Mouse (Mus musculus) hindbrain, embryonic 13.5 days (tissue): ENCODE measurements around the gene Slc1a1. TPM values are rescaled to one million over a fixed set of nuclear protein-coding genes. Genes with fewer than 3 reads are reported as not detected.

Experiments
- ATAC-seq: fragments of 200-750 bp; cut with Nextera tagmentation; 2 replicates; pipeline ENCODE4 v1.8.0; 2017; ENCODE audit warnings: moderate TSS enrichment; ENCODE audit not compliant: low FRiP score
- H3K27ac ChIP-seq: fragments of 300-500 bp; sonication (generic); 2 replicates; pipeline ENCODE4 v1.5.1; 2015; ENCODE audit warnings: inconsistent platforms, mild to moderate bottlenecking, moderate library complexity
- H3K27me3 ChIP-seq: fragments of 300-500 bp; sonication (generic); 2 replicates; pipeline ENCODE4 v1.6.1; 2015; ENCODE audit warnings: mild to moderate bottlenecking, inconsistent platforms
- H3K36me3 ChIP-seq: fragments of 300-500 bp; sonication (generic); 2 replicates; pipeline ENCODE4 v1.6.1; 2015; ENCODE audit warnings: mild to moderate bottlenecking, inconsistent platforms
- H3K4me1 ChIP-seq: fragments of 300-500 bp; sonication (generic); replicated peaks from 2 replicates; pipeline ENCODE4 v1.6.1; 2015; ENCODE audit warnings: inconsistent platforms
- H3K4me2 ChIP-seq: fragments of 300-500 bp; sonication (generic); 2 replicates; pipeline ENCODE4 v1.6.1; 2015; ENCODE audit warnings: inconsistent platforms, mild to moderate bottlenecking, moderate library complexity
- H3K4me3 ChIP-seq: fragments of 300-500 bp; sonication (generic); 2 replicates; pipeline ENCODE4 v1.5.1; 2015; ENCODE audit warnings: mild to moderate bottlenecking, inconsistent platforms
- H3K9ac ChIP-seq: fragments of 300-500 bp; sonication (generic); 2 replicates; pipeline ENCODE4 v1.6.1; 2015; ENCODE audit warnings: mild to moderate bottlenecking, inconsistent platforms
- H3K9me3 ChIP-seq: fragments of 300-500 bp; sonication (generic); 2 replicates; pipeline ENCODE4 v1.6.1; 2016; ENCODE audit warnings: inconsistent platforms
- WGBS: fragments of 180-500 bp; shearing (Covaris S2); methylation state at CpG from one replicate; pipeline ENCODE4 v1.1.7; 2015; 5-methylcytosine and 5-hydroxymethylcytosine counted together
- polyA plus RNA-seq: library from polyadenylated mRNA; unstranded; fragments of >200 nt; fragmentation: Nextera tagmentation; extraction: Ambion mirVana; gene quantifications from 2 replicates; pipeline ENCODE4 v1.2.1, GENCODE M21; 2015

The Slc1a1 gene
- polyA plus RNA-seq, 1 experiment from 2014 or later, result 23.0 TPM

GRCm38 (mm10) chr19:28831324-28831723, 3.5 kb upstream of the Slc1a1 start:
- Histone ChIP-seq H3K4me2 (no peak overlapping the region), H3K4me1 (peaks cover 19% of the 10 kb centered on the region), H3K9me3 (0 out of 2 replicates have a peak, but pooled peaks cover 8% of the 10 kb centered on the region), H3K4me3 (no peak overlapping the region), H3K27me3 (peaks cover 17% of the 10 kb centered on the region), H3K36me3 (no peaks in the 10 kb centered on the region), H3K27ac (no peak overlapping the region), H3K9ac (no peak overlapping the region)
- ATAC-seq, result no peak

DNA sequence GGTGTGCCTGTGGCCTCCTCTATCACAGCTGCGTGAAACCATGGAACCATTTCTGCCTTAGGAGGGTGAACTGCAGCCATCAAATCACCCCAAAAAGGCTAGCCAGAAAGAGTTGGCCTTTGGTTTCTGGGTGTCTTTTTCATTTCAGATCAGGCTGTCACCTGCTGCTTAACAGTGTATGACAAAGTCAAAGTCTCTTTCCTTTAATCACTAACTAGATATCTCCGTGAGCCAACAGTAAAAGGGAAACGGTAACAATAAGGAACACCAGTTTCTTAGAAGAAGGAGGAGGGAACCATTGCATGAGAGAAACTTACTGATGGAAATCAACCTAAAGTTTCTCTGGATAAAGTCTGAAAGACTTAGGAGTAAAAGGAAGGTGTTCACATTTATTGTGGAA, 2.2 kb upstream of the Slc1a1 start:
- Histone ChIP-seq H3K27ac (no peak overlapping the region), H3K4me1 (peaks cover 25% of the 10 kb centered on the region), H3K4me2 (no peak overlapping the region), H3K4me3 (no peak overlapping the region), H3K27me3 (peaks cover 25% of the 10 kb centered on the region), H3K9ac (no peak overlapping the region), H3K9me3 (0 out of 2 replicates have a peak, but pooled peaks cover 8% of the 10 kb centered on the region), H3K36me3 (no peaks in the 10 kb centered on the region)
- WGBS, result 93% methylated on average over 3 of the region's 3 CpGs
- no peak for ATAC-seq

GRCm38 (mm10) chr19:28834388-28834787, 461 bp upstream of the Slc1a1 start:
- Histone ChIP-seq H3K4me2 (peak overlapping the region; percentile 82), H3K27ac (peak overlapping the region; percentile 83), H3K27me3 (peaks cover 25% of the 10 kb centered on the region), H3K36me3 (no peaks in the 10 kb centered on the region), H3K4me1 (peaks cover 19% of the 10 kb centered on the region), H3K4me3 (peak overlapping the region; percentile 66), H3K9ac (peak overlapping the region; percentile 79), H3K9me3 (0 out of 2 replicates have a peak, but pooled peaks cover 8% of the 10 kb centered on the region)
- WGBS, result 9% methylated on average over 10 of the region's 10 CpGs
- ATAC-seq, result peak; percentile 58; the same call in 1 of the 2 replicates

DNA sequence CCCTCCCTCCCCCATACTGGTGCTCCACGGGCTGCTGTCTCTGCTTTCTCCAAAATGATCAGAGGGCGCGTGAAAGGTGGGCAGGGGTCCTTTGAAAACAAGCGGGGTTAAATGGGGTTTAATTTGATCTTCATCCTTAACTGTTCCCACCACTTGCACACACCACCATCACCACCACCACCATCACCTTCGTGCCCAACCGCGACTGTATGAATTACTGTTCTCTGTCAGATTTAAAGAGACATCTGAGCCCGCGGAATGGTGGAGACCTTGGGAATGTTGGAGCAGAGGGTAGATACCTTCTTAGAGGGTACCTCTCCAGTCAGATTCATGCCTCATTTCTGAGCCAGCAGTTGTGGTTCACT, 633 bp downstream of the Slc1a1 start:
- WGBS, result 10% methylated on average over 9 of the region's 9 CpGs
- Histone ChIP-seq H3K9me3 (0 out of 2 replicates have a peak, but pooled peaks cover 8% of the 10 kb centered on the region), H3K27me3 (peaks cover 25% of the 10 kb centered on the region), H3K27ac (peak overlapping the region; percentile 83), H3K36me3 (no peaks in the 10 kb centered on the region), H3K4me2 (peak overlapping the region; percentile 82), H3K4me3 (peak overlapping the region; percentile 66), H3K4me1 (peaks cover 19% of the 10 kb centered on the region), H3K9ac (peak overlapping the region; percentile 79)
- peak; percentile 37 for ATAC-seq

DNA sequence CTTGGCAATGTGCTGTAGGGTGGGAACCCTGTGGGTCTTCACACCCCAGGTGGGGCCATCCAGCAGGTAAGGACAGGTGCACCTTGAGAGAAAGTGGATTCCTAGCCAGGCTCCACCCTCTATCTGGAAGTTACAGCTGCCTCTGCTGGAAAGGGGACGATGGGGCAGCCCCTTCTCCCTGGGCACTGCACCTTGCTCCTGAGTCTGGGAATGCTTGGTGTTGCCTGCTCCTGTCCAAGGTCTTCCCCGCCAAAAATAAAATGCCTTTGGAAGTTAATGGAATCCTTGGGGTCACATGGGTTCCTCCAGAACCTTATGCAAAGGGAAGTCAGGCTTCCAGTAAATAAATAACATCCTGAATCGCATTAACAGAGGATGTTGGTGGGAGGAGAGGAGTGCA, 1.3 kb downstream of the Slc1a1 start:
- Histone ChIP-seq H3K9me3 (0 out of 2 replicates have a peak, but pooled peaks cover 4% of the 10 kb centered on the region), H3K9ac (peak overlapping the region; percentile 79), H3K4me3 (peak overlapping the region; percentile 66), H3K4me1 (peaks cover 19% of the 10 kb centered on the region), H3K36me3 (no peaks in the 10 kb centered on the region), H3K27ac (no peak overlapping the region), H3K4me2 (peak overlapping the region; percentile 82), H3K27me3 (peaks cover 25% of the 10 kb centered on the region)
- peak; percentile 12; the same call in 1 of the 2 replicates for ATAC-seq
- 55% methylated on average over 3 of the region's 3 CpGs for WGBS

DNA sequence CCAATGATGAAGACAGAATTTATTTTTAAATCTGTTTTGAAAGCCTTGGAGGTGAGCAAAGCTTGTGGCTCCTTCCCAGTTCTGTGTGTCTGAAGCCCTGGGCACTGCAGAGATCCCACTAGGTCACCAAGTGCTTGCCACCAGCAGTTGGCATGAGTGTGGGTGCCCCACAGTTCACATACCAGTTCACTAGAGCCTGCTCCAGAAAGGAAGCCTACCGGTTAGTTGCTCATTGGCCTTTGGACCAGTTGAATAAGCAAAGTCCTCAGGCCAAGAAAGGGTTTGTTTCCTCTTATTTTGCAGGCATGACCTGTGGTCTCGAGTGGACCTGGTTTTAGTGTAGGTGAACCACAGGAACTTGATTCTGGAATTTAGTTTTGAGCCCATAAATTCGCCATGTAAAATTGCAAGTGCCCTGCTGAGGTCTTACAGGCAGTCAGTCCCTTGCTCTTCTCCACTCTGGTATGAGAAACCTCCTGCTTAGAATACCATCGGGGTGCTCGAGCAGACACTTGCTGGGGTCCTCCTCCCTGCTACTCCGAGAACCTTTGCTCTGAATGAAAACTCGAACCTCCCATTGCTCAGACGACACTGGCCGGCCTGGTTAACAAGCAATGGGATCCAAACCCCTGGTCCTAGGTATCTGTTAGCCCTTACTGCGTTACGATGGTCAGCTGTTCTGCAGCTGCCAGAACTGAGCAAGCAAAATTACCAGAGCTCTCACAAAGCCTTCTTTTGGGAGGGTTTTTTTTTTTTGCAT, 2.0 kb downstream of the Slc1a1 start:
- Histone ChIP-seq H3K9me3 (no peaks in the 10 kb centered on the region), H3K27ac (no peak overlapping the region), H3K4me3 (peak overlapping the region; percentile 66; the same call in 1 of the 2 replicates), H3K9ac (no peak overlapping the region), H3K4me2 (0 out of 2 replicates have a peak overlapping the region, but pooled peaks have one; percentile 82), H3K27me3 (peaks cover 25% of the 10 kb centered on the region), H3K4me1 (peaks cover 19% of the 10 kb centered on the region), H3K36me3 (no peaks in the 10 kb centered on the region)
- 77% methylated on average over 11 of the region's 11 CpGs for WGBS
- no peak for ATAC-seq

DNA sequence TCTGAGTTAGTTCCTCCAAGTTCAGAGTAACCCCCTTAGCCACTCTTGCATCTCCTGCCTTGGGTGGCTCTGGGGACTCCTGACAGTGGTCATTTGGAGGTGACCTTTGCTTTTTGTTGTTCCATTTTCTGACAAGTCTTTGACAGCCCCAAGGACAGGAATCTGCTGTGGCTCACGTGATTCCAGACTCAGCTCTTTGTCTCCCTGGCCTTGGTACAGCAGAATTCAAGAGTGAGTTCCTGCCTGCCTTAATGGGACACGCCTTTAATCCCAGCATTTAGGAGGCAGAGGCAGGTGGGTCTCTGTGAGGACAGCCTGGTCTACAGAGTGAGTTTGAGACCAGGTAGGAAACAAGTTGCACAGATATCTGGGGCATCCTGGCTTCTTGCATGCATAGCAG, 3.9 kb downstream of the Slc1a1 start:
- H3K9me3 ChIP-seq, result no peaks in the 10 kb centered on the region
- H3K4me3 ChIP-seq, result no peak overlapping the region
- no peak overlapping the region for H3K4me2 ChIP-seq
- H3K9ac ChIP-seq, result no peak overlapping the region
- no peak overlapping the region for H3K27ac ChIP-seq
- H3K36me3 ChIP-seq, result no peaks in the 10 kb centered on the region
- no peak for ATAC-seq
- peaks cover 13% of the 10 kb centered on the region for H3K27me3 ChIP-seq
- WGBS, result 74% methylated on average over 2 of the region's 2 CpGs
- peaks cover 19% of the 10 kb centered on the region for H3K4me1 ChIP-seq

DNA sequence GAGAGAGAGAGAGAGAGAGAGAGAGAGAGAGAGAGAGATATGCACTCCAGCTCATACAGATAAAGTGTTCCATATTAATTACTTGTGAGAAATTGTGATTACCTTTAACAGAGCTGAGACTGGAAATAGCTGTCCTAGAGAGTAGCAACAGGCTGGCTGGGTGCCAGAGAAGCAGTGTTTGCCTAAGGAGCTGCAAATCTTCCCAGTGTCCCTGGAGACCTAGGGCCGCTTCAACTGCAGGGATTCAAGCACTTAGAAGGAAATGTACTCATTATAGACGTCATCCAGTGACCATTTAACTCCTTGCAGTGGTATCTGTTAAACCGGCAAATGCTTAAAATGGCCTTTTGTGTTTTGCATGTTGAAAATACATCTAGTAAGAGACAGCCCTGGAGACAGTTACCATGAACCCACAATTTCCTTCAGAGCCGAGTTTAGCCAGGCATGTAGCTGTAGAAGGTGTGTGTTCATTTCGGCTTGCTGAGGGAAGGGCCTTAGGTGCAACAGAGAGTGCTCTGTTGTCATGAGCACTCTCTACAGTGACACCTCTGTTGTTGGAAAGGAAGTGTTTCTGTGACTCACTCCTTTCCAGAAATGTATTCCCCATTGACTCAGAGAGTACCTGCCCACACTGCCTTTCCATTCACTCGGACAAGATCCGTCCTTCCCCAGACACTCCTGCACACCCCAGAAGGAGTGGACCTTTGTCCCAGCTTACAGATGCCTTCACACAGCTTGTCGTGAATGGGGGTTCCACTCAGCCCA, 10.3 kb downstream of the Slc1a1 start:
- no peak for ATAC-seq
- Histone ChIP-seq H3K36me3 (no peaks in the 10 kb centered on the region), H3K27me3 (no peaks in the 10 kb centered on the region), H3K4me1 (no peaks in the 10 kb centered on the region), H3K27ac (no peak overlapping the region), H3K9ac (no peak overlapping the region), H3K4me3 (no peak overlapping the region), H3K9me3 (no peaks in the 10 kb centered on the region), H3K4me2 (no peak overlapping the region)
- 73% methylated on average over 8 of the region's 8 CpGs for WGBS

- Histone ChIP-seq H3K36me3 (no peaks in the 10 kb centered on the region), H3K4me3 (no peak overlapping the region), H3K9ac (no peak overlapping the region), H3K4me1 (no peaks in the 10 kb centered on the region), H3K9me3 (no peaks in the 10 kb centered on the region), H3K27me3 (no peaks in the 10 kb centered on the region), H3K4me2 (no peak overlapping the region), H3K27ac (no peak overlapping the region)
- ATAC-seq, result no peak
- 94% methylated on average over 3 of the region's 3 CpGs for WGBS
Observed at GRCm38 (mm10) chr19:28850510-28850909, 15.7 kb downstream of the Slc1a1 start.

GRCm38 (mm10) chr19:28852001-28852400, 17.2 kb downstream of the Slc1a1 start:
- 88% methylated on average over 3 of the region's 3 CpGs for WGBS
- H3K9ac ChIP-seq, result no peak overlapping the region
- H3K4me3 ChIP-seq, result no peak overlapping the region
- H3K4me1 ChIP-seq, result no peaks in the 10 kb centered on the region
- no peaks in the 10 kb centered on the region for H3K36me3 ChIP-seq
- no peak overlapping the region for H3K27ac ChIP-seq
- ATAC-seq, result no peak
- H3K4me2 ChIP-seq, result no peak overlapping the region
- H3K27me3 ChIP-seq, result no peaks in the 10 kb centered on the region
- H3K9me3 ChIP-seq, result no peaks in the 10 kb centered on the region

DNA sequence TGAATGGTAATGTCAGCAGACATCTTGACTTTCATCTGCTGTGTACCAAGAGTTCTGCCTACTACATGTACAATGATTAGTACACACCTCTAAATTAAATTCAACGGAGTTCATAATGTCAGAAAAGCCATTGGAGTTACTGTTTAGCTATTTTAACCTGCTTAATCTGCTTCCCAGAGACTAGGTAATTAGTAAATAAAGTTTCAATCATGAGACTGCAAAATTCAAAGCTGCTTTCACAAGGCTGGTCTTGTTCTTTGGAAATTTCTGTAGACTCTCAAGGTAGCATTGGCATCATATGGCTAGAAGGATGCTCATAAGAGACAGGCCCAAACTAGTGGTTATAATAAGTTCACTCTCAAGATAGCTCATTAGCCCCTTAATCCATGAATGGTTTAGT, 20.0 kb downstream of the Slc1a1 start:
- no peaks in the 10 kb centered on the region for H3K9me3 ChIP-seq
- no peak overlapping the region for H3K9ac ChIP-seq
- no peak overlapping the region for H3K4me2 ChIP-seq
- no peak for ATAC-seq
- H3K4me3 ChIP-seq, result no peak overlapping the region
- no peaks in the 10 kb centered on the region for H3K36me3 ChIP-seq
- no peaks in the 10 kb centered on the region for H3K27me3 ChIP-seq
- WGBS, result 79% methylated on average over 1 of the region's 1 CpGs
- no peak overlapping the region for H3K27ac ChIP-seq
- H3K4me1 ChIP-seq, result no peaks in the 10 kb centered on the region

DNA sequence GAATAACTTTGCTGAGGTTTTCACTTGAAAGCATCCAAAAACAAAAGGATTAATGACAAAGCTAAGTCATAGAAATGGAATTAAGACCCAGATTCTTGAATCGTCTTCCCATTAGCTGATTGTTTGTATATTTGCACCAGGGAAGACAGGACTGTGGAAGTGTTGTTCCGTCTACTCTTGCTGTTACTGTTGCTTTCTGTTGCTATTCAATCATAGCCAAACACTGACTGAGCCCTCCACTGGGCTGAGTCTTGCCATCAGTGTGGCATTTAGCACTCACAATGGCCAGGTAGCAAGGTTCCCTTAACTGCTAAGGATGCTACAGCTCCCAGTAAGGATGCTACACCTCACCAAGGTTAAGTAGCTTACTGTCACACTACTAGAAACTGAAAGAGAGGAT, 25.4 kb downstream of the Slc1a1 start:
- no peak overlapping the region for H3K4me2 ChIP-seq
- H3K4me1 ChIP-seq, result no peaks in the 10 kb centered on the region
- no peaks in the 10 kb centered on the region for H3K36me3 ChIP-seq
- no peak overlapping the region for H3K9ac ChIP-seq
- 99% methylated on average over 2 of the region's 2 CpGs for WGBS
- ATAC-seq, result no peak
- no peaks in the 10 kb centered on the region for H3K9me3 ChIP-seq
- H3K4me3 ChIP-seq, result no peak overlapping the region
- H3K27me3 ChIP-seq, result no peaks in the 10 kb centered on the region
- H3K27ac ChIP-seq, result no peak overlapping the region
